Mouse (Mus musculus): ENCODE measurements around the gene Sf1.

GRCm38 (mm10) chr19:6349215-6349983 lies 14.1 kb upstream of the Sf1 start:
- TF ChIP-seq EP300 (optimal IDR thresholded peaks at IDR 0.05) (no peak), CTCF (IDR thresholded peaks at IDR 0.05; ENCODE audit: low read depth) (no peak)

All from stomach, postnatal 0 days (tissue).